Mouse (Mus musculus): ENCODE data around the gene Adam22.
A peak's percentile ranks its signal among the peaks of the same experiment; 100 is the strongest.

The Adam22 gene

DNA sequence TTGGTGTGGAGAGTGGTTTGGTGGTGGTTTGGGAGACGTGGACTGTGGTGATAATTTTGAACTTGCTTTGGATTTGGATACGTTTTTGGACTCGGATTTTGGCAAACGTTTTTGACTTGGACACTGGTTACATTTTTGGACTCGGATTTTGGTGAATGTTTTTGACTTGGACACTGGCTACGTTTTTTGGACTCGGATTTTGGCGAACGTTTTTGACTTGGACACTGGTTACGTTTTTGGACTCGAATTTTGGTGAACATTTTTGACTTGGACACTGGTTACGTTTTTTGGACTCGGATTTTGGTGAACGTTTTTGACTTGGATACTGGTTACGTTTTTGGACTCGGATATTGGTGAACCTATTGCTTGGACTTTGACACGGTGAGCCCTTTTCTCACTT lies 189.8 kb downstream of the Adam22 start:
- DNase-seq (ENCODE audit: low read depth, low spot score), result no peak

DNA sequence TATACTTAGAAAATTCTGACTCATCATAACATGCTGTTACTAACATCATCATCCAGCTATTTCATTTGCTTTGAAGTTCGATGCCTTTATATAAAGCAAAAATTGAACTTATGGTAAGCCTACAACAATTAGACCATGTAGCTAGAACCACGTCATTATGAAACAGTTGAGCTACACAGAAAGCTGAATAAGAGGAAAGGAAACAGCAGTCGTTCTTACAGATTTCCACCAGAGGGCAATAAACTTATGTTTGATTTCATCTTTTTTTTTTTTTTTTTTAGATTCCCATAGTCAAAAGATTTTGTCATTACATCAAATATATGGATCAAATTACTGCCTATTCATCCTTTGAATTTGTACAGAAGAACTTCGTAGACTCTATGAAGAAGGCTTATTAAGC lies 203.2 kb downstream of the Adam22 start:
- no peak for DNase-seq (ENCODE audit: low read depth, low spot score)

DNA sequence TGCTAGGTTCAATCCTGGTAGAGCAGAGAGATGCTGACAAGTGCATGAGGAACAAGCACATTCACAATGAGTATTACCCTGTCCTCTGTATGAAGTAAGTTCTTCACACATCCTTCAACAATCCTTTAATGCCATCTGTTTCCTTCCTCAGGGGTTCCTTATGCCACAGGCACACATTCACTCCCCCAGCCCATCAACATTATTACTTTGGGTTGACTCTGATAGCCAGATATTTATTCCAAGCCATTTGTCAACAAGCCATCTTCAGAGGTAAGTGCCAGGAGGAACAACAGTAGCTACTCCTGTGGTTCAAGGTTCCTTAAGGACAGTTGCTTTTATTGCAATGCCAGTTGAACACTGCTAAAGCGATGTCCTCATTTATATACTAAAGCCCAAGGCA lies 216.3 kb downstream of the Adam22 start:
- no peak for DNase-seq (ENCODE audit: low read depth, low spot score)

DNA sequence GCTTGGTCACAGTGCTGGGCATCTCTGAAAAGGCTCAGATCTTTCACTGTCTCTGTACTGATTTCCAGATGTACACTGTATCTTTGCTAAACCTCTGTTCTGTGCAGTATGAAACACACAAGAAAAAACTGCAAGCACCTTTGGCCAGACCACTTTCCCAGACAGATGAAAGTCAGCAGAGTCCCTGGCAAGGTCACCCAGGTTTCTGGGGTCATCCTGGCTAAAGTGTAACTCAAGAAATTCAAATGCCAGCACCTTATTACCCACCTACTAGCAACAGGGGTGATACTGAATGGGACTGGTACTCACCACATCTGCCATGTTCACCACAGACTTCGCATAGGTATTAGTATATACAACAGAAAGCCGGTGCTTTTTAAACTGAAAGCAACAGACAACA lies 221.8 kb downstream of the Adam22 start:
- no peak for DNase-seq (ENCODE audit: low read depth, low spot score)

DNA sequence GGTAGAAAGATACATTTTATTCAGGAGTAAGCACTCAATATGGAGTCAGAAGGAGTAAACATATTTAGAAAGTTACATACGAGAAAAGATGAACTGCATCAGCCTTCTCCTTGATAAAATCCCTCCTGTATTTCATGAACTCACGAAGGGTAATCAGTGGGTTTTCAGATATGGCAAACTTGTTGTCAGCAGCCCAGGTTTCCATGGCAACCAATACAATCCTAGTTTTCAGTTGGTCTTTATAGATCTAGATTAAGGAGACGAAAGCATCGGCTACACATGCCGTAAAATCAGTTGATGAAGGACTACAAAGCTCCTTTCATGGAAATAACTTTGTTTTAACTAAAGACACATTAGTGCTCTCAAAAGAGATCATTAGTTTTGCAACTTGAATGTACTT lies 222.5 kb downstream of the Adam22 start:
- DNase-seq (ENCODE audit: low read depth, low spot score), result peak; percentile 39

DNA sequence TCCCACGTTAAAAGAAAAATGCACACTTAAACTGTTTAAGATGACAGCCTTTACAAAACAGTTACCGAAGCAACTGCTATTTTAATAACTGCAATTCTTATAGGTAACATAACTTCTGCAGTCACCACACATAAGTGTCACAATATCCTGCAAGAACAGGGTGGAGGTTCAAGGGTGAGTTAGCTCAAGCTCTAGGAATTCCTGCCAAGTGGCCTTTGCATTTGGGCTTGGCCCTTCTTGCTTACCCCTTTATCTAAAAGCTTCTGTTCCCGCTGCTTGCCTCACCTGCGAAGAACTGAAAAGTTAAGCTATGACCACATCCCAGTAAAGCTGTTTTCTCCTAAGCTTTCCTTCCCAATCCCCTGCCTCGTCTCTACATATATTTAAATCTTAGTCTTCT lies 235.4 kb downstream of the Adam22 start:
- DNase-seq (ENCODE audit: low read depth, low spot score), result no peak

DNA sequence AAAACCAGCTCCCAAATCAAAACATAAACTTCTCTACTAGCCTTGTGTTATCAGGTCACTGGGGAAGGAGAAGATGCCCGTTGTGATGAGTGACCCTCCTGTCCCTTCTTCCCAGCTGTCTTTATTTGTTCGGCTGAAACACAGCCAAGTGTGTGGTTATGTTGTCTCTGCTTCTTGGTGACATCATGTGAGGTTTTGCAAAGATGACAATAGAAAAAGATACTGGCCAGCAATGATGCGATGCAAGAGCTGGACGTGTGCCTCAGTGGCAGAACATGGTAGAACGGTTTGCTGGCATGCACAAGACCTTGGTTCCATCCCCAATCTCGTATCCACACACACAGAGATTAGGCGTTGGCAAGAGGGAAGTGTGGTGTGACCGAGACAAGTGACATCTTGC lies 236.0 kb downstream of the Adam22 start:
- DNase-seq (ENCODE audit: low read depth, low spot score), result no peak

DNA sequence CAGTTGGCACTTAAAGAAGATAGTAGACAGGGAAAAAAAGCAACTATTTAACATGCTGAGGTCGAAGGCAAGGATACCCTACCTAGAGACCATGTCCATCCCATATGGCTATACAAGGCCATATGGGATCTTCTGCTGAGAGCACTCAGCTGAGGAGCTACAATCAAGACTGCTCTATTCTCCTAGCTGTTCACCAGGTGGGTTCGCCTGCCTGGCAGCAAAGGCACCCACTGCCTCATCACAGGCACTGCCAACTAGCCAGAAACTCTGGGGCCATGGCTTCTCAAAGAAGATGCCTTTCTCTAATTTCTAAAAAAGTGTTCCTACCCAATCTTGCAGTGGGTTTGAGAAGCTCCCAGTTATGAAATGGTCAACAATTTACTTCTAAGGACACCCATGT lies 238.2 kb downstream of the Adam22 start:
- DNase-seq (ENCODE audit: low read depth, low spot score), result no peak

DNA sequence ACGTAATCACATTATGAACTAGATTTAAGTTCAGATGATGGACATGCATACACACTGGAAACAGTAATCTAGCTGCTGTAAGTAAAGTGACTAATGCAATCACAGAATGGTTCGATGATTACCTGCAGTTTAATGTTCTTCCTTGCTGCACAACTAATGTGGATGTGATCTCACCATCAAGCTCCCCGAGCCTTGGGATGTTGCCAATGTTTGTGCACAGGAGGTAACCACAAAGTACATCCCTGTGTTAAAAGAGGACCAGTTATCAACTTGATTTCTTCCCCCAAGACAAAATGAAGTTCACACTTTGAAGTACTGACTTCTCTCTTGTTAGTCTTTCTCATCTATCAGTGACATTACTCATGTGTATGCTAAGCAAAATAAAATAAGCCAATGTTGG lies 247.0 kb downstream of the Adam22 start:
- no peak for DNase-seq (ENCODE audit: low read depth, low spot score)

DNA sequence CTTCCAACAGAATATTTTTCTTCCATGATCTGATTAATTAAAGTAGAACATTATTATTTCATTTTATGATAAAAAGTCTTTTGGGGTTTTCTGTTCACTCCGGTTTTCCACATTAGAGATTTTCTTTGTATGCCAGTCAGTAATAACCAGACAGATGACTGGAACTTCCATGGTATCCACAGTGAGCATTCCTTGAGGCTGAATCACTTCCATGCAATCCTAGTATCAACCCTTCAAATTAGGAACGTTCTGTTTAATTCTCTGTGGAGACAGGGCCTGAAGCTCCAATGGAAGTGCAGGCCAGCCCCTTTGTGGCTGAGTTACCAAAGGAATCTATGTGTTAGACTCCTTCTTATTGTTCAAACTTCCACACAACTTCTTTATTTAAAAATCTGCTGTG lies 247.9 kb downstream of the Adam22 start:
- no peak for DNase-seq (ENCODE audit: low read depth, low spot score)

DNA sequence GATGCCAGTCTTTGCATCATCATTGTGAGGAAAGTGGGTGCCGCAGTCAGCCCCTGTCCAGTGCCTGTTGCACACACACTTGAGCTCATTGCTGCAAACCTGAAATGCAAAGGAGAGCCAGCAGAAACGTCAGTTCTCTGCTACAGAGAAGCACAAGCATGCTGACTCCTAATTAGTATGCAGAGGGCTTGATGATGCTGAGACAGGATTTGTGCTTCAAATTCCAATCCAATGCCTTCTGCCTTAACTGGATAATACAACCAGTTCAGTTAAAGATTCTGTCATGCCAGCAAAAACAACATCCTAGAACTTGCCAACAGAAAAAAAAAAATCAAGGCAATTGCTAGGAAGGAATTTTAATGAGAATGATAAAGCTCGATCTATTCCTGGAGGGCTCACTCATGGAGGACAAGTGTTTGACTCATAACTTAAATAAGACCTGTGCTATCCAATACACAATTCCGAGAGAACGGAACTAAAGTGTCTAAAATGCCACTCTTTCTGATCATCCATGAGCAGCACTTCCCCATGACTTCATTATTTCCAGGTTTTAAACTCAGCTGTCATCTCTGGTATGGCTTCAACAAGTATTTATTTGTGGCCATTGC lies 251.3 kb downstream of the Adam22 start:
- no peak for DNase-seq (ENCODE audit: low read depth, low spot score)

DNA sequence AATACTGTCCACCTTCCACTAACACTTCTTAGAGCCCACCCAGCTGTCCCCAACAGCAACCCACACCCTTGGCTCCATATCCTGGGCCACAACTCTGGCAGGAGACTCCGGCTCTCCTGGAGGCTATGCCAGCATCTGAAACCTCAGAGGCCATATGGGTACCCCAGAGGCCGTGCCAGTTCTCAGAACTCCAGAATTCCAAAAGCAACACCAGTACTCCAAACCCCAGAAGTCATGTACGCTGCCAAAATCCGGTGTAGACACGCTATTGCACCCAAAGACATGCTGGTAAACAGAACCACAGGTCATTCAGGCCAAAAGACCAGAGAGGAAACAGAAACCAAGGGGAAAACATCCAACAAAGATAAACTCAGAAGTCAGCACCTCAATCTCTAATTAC lies 255.7 kb downstream of the Adam22 start:
- no peak for DNase-seq (ENCODE audit: low read depth, low spot score)

DNA sequence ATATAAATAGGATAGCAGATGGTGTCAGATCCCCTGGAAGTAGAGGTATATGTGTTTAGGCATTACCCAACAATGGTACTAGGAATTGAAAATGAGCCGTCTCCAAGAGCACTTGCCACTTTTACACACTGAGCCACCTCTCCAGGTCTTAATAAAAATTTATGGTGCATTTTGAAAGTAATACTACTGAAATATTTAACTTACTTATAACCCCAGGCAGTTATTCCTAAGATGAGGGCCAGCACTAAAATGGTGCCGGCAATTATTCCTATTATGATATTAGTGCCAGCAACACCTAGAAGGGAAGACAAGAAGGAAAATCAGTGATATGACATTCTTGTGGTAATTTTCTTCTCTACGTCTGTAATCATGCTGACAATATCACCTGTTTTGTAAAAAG lies 256.3 kb downstream of the Adam22 start:
- no peak for DNase-seq (ENCODE audit: low read depth, low spot score)

DNA sequence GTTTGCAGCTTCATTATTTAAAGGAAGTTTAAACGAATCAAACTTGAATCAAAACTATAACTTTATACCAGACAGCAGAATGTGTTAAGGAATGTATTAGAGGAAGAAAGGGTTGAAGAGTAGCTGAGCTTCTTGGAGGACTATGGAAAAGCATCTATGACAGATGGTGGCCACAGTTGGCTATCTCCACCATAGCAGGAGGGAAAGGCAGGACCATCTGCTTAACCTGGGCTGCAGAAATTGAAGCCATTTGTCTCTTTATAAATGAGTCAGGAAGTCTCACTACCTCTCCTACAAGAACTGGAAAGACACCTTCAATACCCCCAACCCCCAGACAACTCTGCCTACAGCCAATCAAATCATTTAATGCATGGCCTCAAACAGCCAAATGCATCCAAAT lies 272.3 kb downstream of the Adam22 start:
- DNase-seq (ENCODE audit: low read depth, low spot score), result no peak

DNA sequence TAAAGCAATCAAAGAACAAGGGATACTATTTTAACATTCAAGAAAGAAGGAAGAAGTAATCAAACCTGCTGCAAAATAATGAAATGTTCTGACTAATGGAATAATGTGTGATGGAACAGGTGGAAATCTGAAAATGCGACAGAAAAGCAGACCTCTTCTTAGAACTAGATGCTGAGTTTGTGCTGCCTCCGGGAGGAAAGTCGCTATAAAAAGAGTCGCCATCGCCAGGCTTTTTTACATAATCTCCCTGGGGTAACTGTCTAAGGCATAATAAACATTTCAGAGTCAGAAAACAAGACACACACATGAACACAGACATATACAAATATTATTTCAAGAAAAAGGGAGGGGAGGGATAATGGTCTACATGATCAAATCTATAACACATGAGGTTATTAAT lies 273.0 kb downstream of the Adam22 start:
- no peak for DNase-seq (ENCODE audit: low read depth, low spot score)

DNA sequence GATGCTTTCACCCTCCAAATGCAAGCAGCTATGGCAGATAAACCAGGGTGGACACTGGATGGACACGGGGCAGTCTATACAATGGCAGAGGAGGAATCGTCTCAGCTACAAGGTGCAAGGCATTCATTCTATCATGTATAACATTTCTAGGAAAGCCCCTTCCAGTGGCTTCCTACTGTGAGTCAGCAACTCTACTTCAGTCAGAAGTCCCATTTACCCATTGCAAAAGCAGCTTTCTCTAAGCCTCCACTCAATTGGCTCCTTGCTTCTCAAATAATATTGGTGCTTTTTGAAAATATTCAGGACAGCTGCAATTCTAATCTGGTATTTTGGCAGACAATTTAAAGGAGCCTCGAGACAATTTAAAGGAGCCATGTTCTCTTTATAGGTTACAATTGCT lies 279.8 kb downstream of the Adam22 start:
- no peak for DNase-seq (ENCODE audit: low read depth, low spot score)

DNA sequence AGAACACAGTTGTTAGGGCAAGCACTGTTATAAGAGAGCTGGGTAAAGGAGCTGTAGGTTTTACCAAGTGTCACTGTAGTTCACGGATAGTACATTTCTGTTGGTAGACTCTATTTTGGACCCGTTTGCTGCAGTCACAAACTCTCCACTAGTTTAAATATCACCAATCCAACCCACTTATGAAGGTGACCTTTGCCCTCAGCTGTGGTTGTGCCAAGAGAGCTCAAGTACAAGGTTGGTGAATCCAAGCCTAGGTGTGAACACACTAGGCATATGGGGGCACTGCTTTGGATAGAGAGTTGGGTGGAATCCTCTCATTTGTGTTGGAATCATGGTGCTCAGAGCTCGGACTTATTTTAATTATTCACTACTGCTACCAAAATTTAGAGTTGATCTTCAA lies 282.3 kb downstream of the Adam22 start:
- no peak for DNase-seq (ENCODE audit: low read depth, low spot score)

DNA sequence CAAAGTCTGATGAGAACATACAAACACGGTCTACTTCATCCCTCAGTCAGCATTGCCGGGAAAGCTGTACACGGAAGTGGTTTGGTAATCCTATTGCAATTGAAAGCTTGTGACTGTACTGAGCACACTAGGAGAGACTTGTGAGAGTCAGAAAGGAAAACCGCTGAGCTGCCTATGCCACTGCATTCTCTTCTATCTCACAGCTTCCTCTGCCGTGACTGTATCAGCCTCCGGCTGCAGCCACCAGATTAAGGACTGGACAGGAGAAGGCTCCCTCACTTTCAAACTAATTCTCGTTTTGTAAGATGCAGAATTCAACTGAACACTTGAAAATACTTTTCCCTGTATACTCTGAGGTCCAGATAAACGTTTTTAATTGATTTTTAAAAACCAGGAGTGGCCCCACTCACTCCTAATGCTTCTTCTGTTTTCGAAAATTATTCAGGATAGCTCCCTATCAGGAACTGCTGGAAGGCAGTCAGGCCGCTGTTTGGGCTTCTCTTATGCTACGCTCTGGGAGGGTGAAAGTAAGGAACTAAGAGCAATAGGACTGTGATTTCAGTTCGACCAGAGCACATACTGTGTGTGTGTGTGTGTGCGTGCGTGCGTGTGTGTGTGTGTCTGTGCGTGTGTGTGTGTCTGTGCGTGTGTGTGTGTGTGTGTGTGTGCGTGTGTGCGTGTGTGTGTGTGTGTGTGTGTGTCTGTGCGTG lies 285.0 kb downstream of the Adam22 start:
- DNase-seq (ENCODE audit: low read depth, low spot score), result no peak

DNA sequence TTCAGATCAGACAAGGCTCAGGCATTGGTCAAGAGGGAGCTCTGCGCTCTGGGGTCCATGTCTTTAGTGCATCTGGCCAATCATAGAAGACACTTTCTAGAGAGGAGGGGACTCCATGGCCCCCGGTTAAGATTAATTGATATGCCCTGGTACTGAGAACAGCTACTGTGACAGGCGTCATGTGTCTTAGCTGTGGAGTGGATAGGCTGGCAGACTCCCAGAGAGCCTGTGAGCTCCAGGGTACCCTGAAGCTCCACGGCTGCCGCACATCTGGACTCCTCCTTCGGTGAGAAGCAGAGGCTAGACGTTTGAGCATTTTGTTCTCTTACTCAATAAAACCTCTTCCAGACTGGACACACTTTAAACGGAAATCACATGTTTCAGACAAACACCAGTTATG lies 290.5 kb downstream of the Adam22 start:
- no peak for DNase-seq (ENCODE audit: low read depth, low spot score)

DNA sequence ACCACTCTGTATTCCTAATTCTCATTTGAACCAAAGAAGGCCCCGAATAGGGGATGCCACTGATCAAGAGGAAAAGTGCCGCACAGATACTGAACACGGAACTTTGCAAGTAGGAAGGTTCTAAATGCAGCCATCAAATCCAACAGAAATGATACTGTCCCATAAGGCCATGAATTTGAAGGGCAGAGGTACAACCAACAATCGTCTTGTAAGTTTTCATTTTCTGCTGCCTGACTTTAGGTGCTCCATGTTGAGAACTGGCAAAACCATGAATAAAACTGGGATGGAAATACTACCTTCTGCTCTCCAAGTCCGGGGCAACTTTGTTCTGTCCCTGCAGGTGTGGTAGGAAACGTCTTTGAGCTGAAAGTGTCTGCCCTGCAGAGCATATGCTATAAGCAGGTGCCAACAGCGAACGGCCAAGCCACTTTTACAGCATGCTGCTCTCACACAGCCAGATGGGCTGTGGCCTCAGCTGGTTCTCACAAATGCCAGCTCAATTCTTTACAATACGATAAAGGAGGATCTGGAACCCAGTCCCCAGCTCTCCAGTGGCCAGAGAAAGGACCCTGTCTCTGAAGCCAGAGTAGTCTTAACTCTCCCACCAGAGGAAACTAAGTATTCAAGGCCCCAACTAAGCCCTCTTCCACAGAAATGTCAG lies 293.9 kb downstream of the Adam22 start:
- DNase-seq (ENCODE audit: low read depth, low spot score), result no peak

DNA sequence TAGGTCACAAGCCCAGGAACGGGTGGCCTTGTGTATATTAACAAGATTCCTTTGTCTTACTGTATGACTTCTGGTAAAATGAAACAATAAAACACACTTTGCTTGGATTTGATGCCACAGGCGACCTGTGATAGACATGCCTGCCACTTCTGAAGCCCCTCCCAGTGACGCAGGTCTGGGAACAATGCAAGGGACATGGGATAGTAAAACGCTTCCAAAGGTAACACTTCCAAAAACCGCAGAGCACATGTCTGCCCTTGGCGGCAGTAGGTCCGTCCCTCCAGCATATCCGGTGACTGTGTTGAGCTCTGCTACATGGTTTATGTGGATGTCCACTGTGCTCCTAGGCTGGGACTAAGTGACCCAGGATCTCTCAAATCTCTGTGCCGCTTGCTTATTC lies 294.6 kb downstream of the Adam22 start:
- no peak for DNase-seq (ENCODE audit: low read depth, low spot score)

DNA sequence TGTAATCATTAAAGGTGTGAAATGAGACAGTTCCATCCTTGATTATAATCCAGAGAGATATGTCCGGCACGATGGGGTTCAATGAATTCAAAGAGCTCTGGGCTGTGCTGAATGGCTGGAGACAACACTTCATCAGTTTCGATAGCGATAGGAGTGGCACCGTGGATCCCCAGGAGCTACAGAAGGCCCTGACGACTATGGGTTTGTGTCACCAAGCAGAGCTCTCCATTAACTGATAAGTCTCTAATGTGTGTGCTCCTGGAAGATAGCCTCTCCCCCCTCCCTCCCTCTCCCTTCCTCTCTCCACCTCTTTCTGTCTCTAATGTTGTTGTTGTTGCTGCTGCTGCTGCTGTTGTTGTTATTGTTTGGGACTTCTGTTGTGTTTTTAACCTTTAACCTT lies 304.8 kb downstream of the Adam22 start:
- no peak for DNase-seq (ENCODE audit: low read depth, low spot score)

DNA sequence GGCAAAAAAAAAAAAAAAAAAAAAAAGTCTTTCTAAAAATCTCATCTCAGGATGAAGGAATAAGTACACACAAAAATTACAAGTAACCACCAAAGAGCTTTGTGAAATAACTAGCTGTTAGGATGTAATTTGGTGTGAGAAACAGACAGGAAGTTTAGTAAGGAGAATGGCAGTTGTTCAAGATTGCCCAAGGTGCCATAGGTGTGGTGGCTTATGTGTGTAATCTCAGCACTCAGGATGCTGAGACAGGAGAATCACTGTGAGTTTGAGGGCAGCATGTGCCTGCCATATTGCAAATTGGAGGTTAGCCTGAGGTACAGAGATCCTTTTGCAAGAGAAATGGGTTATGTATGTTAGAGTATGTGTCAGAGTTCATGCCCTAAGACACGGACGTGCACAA lies 305.5 kb downstream of the Adam22 start:
- DNase-seq (ENCODE audit: low read depth, low spot score), result no peak

All from forelimb bud, embryonic 11.5 days (tissue).